Mouse (Mus musculus) heart, embryonic 10.5 days (tissue): Measurements from ENCODE around the gene Hook2. TPM values are rescaled to one million over a fixed set of nuclear protein-coding genes. Genes with fewer than 3 reads are reported as not detected.

ENCODE experiments used
- DNase-seq: peaks from one replicate; pipeline ENCODE4 v3.0.0-alpha.2; 2017; ENCODE audit warnings: low spot score
- H3K27ac ChIP-seq: fragments of 300-500 bp; sonication (generic); 2 replicates; pipeline ENCODE4 v1.5.1; 2016; ENCODE audit warnings: mild to moderate bottlenecking
- H3K27me3 ChIP-seq: fragments of 300-500 bp; sonication (generic); 2 replicates; pipeline ENCODE4 v1.6.1; 2016; ENCODE audit warnings: mild to moderate bottlenecking; ENCODE audit not compliant: poor library complexity, insufficient read depth, severe bottlenecking
- H3K36me3 ChIP-seq: fragments of 300-500 bp; sonication (generic); 2 replicates; pipeline ENCODE4 v1.6.1; 2016; ENCODE audit warnings: mild to moderate bottlenecking, moderate library complexity
- H3K4me1 ChIP-seq: fragments of 300-500 bp; sonication (generic); 2 replicates; pipeline ENCODE4 v1.6.1; 2016; ENCODE audit warnings: mild to moderate bottlenecking
- H3K4me3 ChIP-seq: fragments of 300-500 bp; sonication (generic); 2 replicates; pipeline ENCODE4 v1.5.1; 2016; ENCODE audit warnings: mild to moderate bottlenecking, moderate library complexity
- H3K9me3 ChIP-seq: fragments of 300-500 bp; sonication (generic); 2 replicates; pipeline ENCODE4 v1.6.1; 2016; ENCODE audit warnings: mild to moderate bottlenecking, moderate library complexity
- WGBS: fragments of 180-500 bp; shearing (Covaris S2); methylation state at CpG from one replicate; pipeline ENCODE4 v1.1.7; 2016; 5-methylcytosine and 5-hydroxymethylcytosine counted together
- polyA plus RNA-seq: library from polyadenylated mRNA; unstranded; fragments of >200 nt; fragmentation: Nextera tagmentation; extraction: Ambion mirVana; gene quantifications from 2 replicates; pipeline ENCODE4 v1.2.1, GENCODE M21; 2016

Gene Hook2
- polyA plus RNA-seq, 1 experiment from 2014 or later, result 14.7 TPM

- H3K4me3 ChIP-seq, result no peak overlapping the region
- no peaks in the 10 kb centered on the region for H3K9me3 ChIP-seq
- no peak overlapping the region for H3K27ac ChIP-seq
- DNase-seq, result no peak
- peaks cover 85% of the 10 kb centered on the region for H3K27me3 ChIP-seq
- H3K36me3 ChIP-seq, result no peaks in the 10 kb centered on the region
- 12% methylated on average over 28 of the region's 28 CpGs for WGBS
- peaks cover 11% of the 10 kb centered on the region for H3K4me1 ChIP-seq
These were observed 20.8 kb downstream of the Hook2 start for GRCm38 (mm10) chr8:85011242-85011641.

- Histone ChIP-seq H3K27me3 (peaks cover 69% of the 10 kb centered on the region), H3K4me3 (peak overlapping the region; percentile 49), H3K9me3 (no peaks in the 10 kb centered on the region), H3K36me3 (peaks cover 15% of the 10 kb centered on the region), H3K4me1 (peaks cover 6% of the 10 kb centered on the region), H3K27ac (peak overlapping the region; percentile 18; the same call in 1 of the 2 replicates)
- DNase-seq, result peak; percentile 87
- WGBS, result 6% methylated on average over 25 of the region's 26 CpGs
These were observed 22.9 kb downstream of the Hook2 start for GRCm38 (mm10) chr8:85013230-85013840.

GRCm38 (mm10) chr8:85014431-85014830 is 24.0 kb downstream of the Hook2 start, which contains the start of gene Best2:
Best2 (minus strand) TSS chr8:85014531.
- Histone ChIP-seq H3K27ac (peak within 1 kb of the TSS; percentile 18; the same call in 1 of the 2 replicates), H3K4me1 (peaks cover 6% of the 10 kb centered on the region), H3K4me3 (peak within 1 kb of the TSS; percentile 49), H3K27me3 (peaks cover 58% of the 10 kb centered on the region), H3K9me3 (no peaks in the 10 kb centered on the region), H3K36me3 (peaks cover 26% of the 10 kb centered on the region)
- DNase-seq, result no peak
- WGBS, result 45% methylated on average over 2 of the region's 2 CpGs

- Histone ChIP-seq H3K4me1 (peaks cover 6% of the 10 kb centered on the region), H3K27me3 (peaks cover 40% of the 10 kb centered on the region), H3K27ac (no peak overlapping the region), H3K9me3 (no peaks in the 10 kb centered on the region), H3K36me3 (peaks cover 49% of the 10 kb centered on the region), H3K4me3 (no peak overlapping the region)
- no peak for DNase-seq
- WGBS, result 72% methylated on average over 10 of the region's 10 CpGs
These were observed 26.3 kb downstream of the Hook2 start for GRCm38 (mm10) chr8:85016724-85017123.

- DNase-seq, result no peak
- no peak overlapping the region for H3K27ac ChIP-seq
- peaks cover 53% of the 10 kb centered on the region for H3K36me3 ChIP-seq
- peaks cover 36% of the 10 kb centered on the region for H3K27me3 ChIP-seq
- no peaks in the 10 kb centered on the region for H3K9me3 ChIP-seq
- H3K4me1 ChIP-seq, result peaks cover 6% of the 10 kb centered on the region
- WGBS, result 55% methylated on average over 5 of the region's 5 CpGs
- H3K4me3 ChIP-seq, result no peak overlapping the region
These were observed 26.8 kb downstream of the Hook2 start for GRCm38 (mm10) chr8:85017209-85017608.

- no peak for DNase-seq
- Histone ChIP-seq H3K36me3 (peaks cover 73% of the 10 kb centered on the region), H3K9me3 (no peaks in the 10 kb centered on the region), H3K4me3 (no peak overlapping the region), H3K27me3 (no peaks in the 10 kb centered on the region), H3K4me1 (peaks cover 27% of the 10 kb centered on the region), H3K27ac (no peak overlapping the region)
- WGBS, result 90% methylated on average over 3 of the region's 3 CpGs
These were observed 31.2 kb downstream of the Hook2 start for GRCm38 (mm10) chr8:85021514-85022055.

GRCm38 (mm10) chr8:85023846-85024245 is 33.4 kb downstream of the Hook2 start:
- H3K27ac ChIP-seq, result no peak overlapping the region
- peaks cover 37% of the 10 kb centered on the region for H3K4me1 ChIP-seq
- DNase-seq, result no peak
- peaks cover 53% of the 10 kb centered on the region for H3K36me3 ChIP-seq
- no peaks in the 10 kb centered on the region for H3K27me3 ChIP-seq
- 0 out of 2 replicates have a peak overlapping the region, but pooled peaks have one; percentile 94 for H3K4me3 ChIP-seq
- H3K9me3 ChIP-seq, result no peaks in the 10 kb centered on the region
- 95% methylated on average over 3 of the region's 3 CpGs for WGBS

- Histone ChIP-seq H3K27me3 (no peaks in the 10 kb centered on the region), H3K27ac (peak within 1 kb of the TSS; percentile 96), H3K9me3 (no peaks in the 10 kb centered on the region), H3K4me3 (peak within 1 kb of the TSS; percentile 94), H3K4me1 (peaks cover 45% of the 10 kb centered on the region), H3K36me3 (peaks cover 52% of the 10 kb centered on the region)
- WGBS, result 5% methylated on average over 30 of the region's 30 CpGs
- peak; percentile 96 for DNase-seq
These were observed 34.9 kb downstream of the Hook2 start, which contains the start of gene Asna1 for GRCm38 (mm10) chr8:85025098-85025932. Asna1 (minus strand) TSS chr8:85025281.

GRCm38 (mm10) chr8:85026670-85027515 is 36.5 kb downstream of the Hook2 start, which contains the start of gene Trir:
Trir (plus strand) TSS chr8:85026823.
- no peaks in the 10 kb centered on the region for H3K9me3 ChIP-seq
- under 1% methylated on average over 73 of the region's 75 CpGs for WGBS
- H3K36me3 ChIP-seq, result peaks cover 50% of the 10 kb centered on the region
- peak; percentile 99 for DNase-seq
- peak within 1 kb of the TSS; percentile 94 for H3K4me3 ChIP-seq
- peaks cover 45% of the 10 kb centered on the region for H3K4me1 ChIP-seq
- peak within 1 kb of the TSS; percentile 96 for H3K27ac ChIP-seq
- no peaks in the 10 kb centered on the region for H3K27me3 ChIP-seq

GRCm38 (mm10) chr8:85027516-85027855 is 37.1 kb downstream of the Hook2 start:
- no peak for DNase-seq
- Histone ChIP-seq H3K36me3 (peaks cover 50% of the 10 kb centered on the region), H3K4me1 (peaks cover 45% of the 10 kb centered on the region), H3K27me3 (no peaks in the 10 kb centered on the region), H3K9me3 (no peaks in the 10 kb centered on the region), H3K4me3 (peak overlapping the region; percentile 94), H3K27ac (peak overlapping the region; percentile 96)
- WGBS, result under 1% methylated on average over 13 of the region's 13 CpGs

- H3K9me3 ChIP-seq, result no peaks in the 10 kb centered on the region
- WGBS, result 29% methylated on average over 2 of the region's 2 CpGs
- peak overlapping the region; percentile 94 for H3K4me3 ChIP-seq
- H3K27ac ChIP-seq, result peak overlapping the region; percentile 13; the same call in 1 of the 2 replicates
- H3K27me3 ChIP-seq, result no peaks in the 10 kb centered on the region
- peaks cover 49% of the 10 kb centered on the region for H3K36me3 ChIP-seq
- no peak for DNase-seq
- H3K4me1 ChIP-seq, result peaks cover 45% of the 10 kb centered on the region
These were observed 37.5 kb downstream of the Hook2 start for GRCm38 (mm10) chr8:85027922-85028321.

- DNase-seq, result no peak
- Histone ChIP-seq H3K36me3 (peaks cover 49% of the 10 kb centered on the region), H3K4me3 (peak overlapping the region; percentile 94; the same call in 1 of the 2 replicates), H3K4me1 (peaks cover 38% of the 10 kb centered on the region), H3K27ac (no peak overlapping the region), H3K27me3 (no peaks in the 10 kb centered on the region), H3K9me3 (no peaks in the 10 kb centered on the region)
- 87% methylated on average over 14 of the region's 14 CpGs for WGBS
These were observed 38.9 kb downstream of the Hook2 start for GRCm38 (mm10) chr8:85029271-85029670.
